Mouse (Mus musculus) right cerebral cortex, postnatal 36 days (tissue): ENCODE measurements around the gene Capn12.

Source experiments
- DNase-seq, 2 experiments: peaks; one replicate each; pipeline ENCODE4 v3.0.0; 2022; ENCODE audit warnings: low spot score in 2 of 2, mixed read lengths in 1 of 2

The Capn12 gene

GRCm38 (mm10) chr7:28919815-28920214 is 38.6 kb downstream of the Capn12 start:
- DNase-seq = peak in 1 of 2 experiments; percentile 47

- no peak for DNase-seq
Measured at GRCm38 (mm10) chr7:28921178-28921577, 40.0 kb downstream of the Capn12 start.

GRCm38 (mm10) chr7:28921722-28922465 is 40.7 kb downstream of the Capn12 start:
- DNase-seq = no peak

- DNase-seq = peak; percentile 54 to 80
Measured at GRCm38 (mm10) chr7:28922606-28923005, 41.4 kb downstream of the Capn12 start.

- no peak for DNase-seq
Measured at GRCm38 (mm10) chr7:28923865-28924291, 42.7 kb downstream of the Capn12 start.

GRCm38 (mm10) chr7:28924802-28925201 is 43.6 kb downstream of the Capn12 start:
- DNase-seq = no peak

- DNase-seq = no peak
Measured at GRCm38 (mm10) chr7:28925317-28925716, 44.1 kb downstream of the Capn12 start.

- DNase-seq = no peak
Measured at GRCm38 (mm10) chr7:28926172-28926571, 45.0 kb downstream of the Capn12 start.

- no peak for DNase-seq
Measured at GRCm38 (mm10) chr7:28929381-28929780, 48.2 kb downstream of the Capn12 start.

- no peak for DNase-seq
Measured at GRCm38 (mm10) chr7:28930320-28931031, 49.3 kb downstream of the Capn12 start.

- DNase-seq = no peak
Measured at GRCm38 (mm10) chr7:28931032-28931694, 49.9 kb downstream of the Capn12 start.

- no peak for DNase-seq
Measured at GRCm38 (mm10) chr7:28931695-28932039, 50.4 kb downstream of the Capn12 start.

- no peak for DNase-seq
Measured at GRCm38 (mm10) chr7:28932421-28933041, 51.3 kb downstream of the Capn12 start.

GRCm38 (mm10) chr7:28933825-28934224 is 52.6 kb downstream of the Capn12 start:
- DNase-seq = no peak

- DNase-seq = no peak
Measured at GRCm38 (mm10) chr7:28936787-28937186, 55.6 kb downstream of the Capn12 start.

GRCm38 (mm10) chr7:28938654-28939053 is 57.4 kb downstream of the Capn12 start:
- no peak for DNase-seq

- no peak for DNase-seq
Measured at GRCm38 (mm10) chr7:28939418-28940183, 58.4 kb downstream of the Capn12 start.

- DNase-seq = no peak
Measured at GRCm38 (mm10) chr7:28941129-28941528, 59.9 kb downstream of the Capn12 start.

GRCm38 (mm10) chr7:28941542-28941941 is 60.3 kb downstream of the Capn12 start:
- no peak for DNase-seq
